Mouse (Mus musculus) layer of hippocampus, adult 9-10 months (tissue): Measurements from ENCODE around the gene Serp2.
"Not testable (repeated sequence)": the region's sequence is repeated elsewhere in the genome, so short reads cannot be mapped to it uniquely, and the experiment has no call there.

Experiments
- DNase-seq: peaks from one replicate; pipeline ENCODE4 v3.0.0; 2022; ENCODE audit warnings: low spot score

Gene Serp2

DNA sequence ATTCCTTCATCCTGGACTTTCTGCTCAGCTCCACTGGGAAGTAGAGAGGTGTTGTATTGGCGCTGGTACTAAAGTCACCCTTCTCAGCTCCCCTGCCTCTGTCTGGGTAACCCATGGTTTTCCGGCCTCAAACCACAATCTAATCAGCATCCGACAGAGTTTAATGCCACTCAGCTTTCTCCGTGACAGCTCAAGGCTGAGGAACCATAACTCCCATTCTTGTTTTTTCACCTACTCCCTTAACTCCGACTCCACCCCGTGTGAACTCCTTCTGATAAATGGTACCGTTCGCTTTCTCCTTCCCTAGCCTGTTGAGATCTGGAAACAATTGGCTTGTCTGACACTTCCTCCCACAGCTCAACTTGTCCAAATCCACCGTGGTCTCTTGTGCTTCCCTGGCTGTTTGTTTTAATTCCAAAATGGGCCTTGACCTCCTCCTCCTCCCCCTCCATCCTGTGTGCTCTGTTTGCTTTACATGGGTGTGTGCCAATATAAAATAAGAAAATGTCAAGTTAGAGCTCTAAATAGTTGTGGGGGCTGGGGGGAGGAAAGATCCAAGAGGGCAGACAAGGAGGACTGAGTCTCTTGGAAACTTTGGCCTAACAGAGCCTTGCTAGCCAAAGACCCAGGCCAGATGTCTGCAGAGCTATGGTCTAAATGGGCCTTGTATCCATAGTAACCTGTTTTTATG, 12.7 kb upstream of the Serp2 start:
- no peak for DNase-seq

GRCm38 (mm10) chr14:76568548-76568947, 11.9 kb upstream of the Serp2 start:
- no peak for DNase-seq

- no peak for DNase-seq
Observed at GRCm38 (mm10) chr14:76567280-76567679, 10.6 kb upstream of the Serp2 start.

DNA sequence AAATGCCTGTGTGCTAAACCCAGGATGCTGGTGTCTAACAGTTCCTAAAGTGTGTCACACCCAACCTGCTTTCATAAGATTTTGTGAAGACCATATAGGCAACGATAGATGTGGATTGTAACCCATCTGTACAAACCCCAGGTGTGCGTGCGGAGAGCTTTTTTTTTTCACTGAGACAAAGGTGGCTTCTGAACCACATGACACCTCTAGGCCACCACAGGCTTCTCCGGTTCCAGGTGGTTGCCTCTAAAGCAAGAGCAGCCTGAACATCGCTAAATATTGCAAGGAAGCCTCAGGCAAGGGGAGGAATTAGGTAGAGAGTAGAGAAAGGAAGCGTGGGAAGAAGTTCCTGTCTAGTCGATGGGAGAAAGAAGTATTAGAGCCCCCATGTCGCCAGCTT, 10.0 kb upstream of the Serp2 start:
- DNase-seq, result no peak

DNA sequence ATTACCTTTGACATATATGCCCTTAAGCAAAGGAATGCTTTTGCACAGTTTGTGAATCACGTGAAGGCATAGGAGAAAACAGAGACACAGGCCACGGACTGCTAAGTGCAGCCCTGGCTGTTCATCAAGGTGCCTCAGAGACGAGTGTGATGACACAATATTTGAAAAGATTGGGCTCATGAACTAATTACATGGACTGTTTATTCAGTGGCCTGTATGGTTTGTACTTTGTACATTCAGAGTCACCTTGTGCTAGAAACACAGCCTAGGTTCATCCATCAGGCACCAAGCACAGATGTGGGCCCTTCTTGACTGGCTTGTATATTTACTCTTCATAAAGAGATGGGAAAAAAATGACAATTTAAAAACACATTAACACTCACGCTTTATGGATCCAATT, 9.5 kb upstream of the Serp2 start:
- no peak for DNase-seq

GRCm38 (mm10) chr14:76559208-76559607, 2.5 kb upstream of the Serp2 start:
- DNase-seq, result no peak

DNA sequence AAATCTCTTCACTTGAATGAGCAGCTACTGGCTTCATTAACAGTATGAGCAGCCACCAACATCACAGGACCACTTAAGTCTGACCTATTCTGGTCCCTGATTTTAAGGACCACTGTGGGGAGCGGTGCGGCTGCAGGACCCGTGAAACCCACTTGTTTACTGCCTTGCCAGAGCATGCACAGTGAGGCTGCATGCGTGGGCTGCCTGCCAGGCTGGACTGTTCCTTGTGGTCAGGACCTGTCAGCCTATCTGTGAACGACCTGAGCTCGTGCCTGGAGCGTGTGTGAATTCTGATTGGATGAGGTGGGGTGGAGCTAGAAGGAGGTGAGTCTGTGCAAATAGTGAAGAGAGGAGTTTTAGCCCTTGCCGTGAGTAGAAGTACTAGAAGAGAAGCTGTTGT, 1.5 kb upstream of the Serp2 start:
- not testable (repeated sequence) for DNase-seq

- DNase-seq, result peak; percentile 20
Observed at GRCm38 (mm10) chr14:76556031-76556851, 448 bp downstream of the Serp2 start.

GRCm38 (mm10) chr14:76555263-76556030, 1.2 kb downstream of the Serp2 start:
- no peak for DNase-seq

DNA sequence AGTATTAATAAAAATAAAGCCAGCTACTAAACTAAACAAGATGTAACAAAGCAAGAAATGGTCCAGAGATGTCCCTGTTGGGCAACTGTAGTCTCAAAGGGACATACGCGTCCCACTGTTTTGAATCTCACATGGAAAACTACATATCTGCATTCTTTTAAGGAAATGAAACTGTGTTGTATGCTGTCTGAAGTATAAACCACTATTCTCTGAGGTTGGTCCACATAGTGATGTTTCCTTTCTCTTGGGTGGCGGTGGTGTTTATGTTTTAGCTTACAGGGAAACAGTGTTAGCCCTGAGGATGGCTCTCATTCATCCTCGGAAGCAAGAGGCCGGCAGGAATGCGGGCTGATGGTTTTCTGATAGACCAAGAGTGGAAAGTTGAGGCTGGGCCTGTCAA, 12.6 kb downstream of the Serp2 start:
- no peak for DNase-seq

GRCm38 (mm10) chr14:76541341-76541740, 15.3 kb downstream of the Serp2 start:
- no peak for DNase-seq

DNA sequence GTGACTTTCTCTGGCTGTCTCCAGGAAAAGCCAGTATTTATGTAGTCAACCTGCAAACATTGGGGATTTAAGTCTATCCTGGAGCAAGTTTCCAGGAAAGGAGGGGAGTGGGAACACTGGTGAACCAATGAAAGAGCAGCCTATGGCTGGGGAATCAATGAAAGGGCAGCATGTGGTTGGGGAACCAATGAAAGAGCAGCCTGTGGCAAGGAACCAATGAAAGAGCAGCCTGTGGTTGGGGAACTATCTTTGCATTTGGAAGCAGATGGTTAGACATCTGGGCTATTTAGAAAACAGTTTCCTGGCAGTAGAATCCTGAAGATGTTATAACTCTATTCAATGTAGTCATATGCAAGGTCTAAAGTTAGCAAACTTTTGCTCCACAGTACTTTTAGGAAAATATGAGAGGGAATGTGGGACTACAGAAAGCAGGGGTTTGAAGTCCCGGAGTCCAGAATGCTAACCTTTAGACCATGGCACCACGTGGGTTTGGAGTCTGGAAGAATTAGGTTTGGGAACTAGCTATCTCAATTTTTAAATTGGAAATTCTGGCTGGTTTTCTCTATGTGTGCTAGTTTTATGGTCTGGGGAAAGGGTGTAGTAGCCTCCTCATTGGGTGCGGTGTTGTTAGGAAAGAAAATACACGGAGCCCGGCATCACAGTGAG, 16.6 kb downstream of the Serp2 start:
- peak; percentile 36 for DNase-seq

- no peak for DNase-seq
Observed at GRCm38 (mm10) chr14:76536921-76537320, 19.8 kb downstream of the Serp2 start.

DNA sequence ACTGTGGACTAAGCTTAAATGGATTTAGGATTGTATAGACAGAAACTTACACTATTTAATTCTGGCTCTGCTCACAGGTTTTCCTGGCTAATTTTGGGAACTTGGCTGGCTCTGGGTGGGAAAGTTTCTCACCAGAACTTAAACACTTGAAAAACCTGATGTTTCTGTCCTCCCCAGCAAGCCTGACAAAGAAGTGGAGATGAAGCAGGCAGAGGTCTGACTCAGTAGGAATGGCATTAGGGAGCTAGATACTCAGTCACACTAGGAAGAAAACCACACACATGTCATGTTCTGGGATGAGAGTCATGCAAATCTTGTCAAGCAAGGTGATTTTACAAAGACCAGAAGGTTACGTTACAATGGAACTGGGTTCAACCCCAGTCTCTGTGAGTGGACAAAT, 21.6 kb downstream of the Serp2 start:
- no peak for DNase-seq

DNA sequence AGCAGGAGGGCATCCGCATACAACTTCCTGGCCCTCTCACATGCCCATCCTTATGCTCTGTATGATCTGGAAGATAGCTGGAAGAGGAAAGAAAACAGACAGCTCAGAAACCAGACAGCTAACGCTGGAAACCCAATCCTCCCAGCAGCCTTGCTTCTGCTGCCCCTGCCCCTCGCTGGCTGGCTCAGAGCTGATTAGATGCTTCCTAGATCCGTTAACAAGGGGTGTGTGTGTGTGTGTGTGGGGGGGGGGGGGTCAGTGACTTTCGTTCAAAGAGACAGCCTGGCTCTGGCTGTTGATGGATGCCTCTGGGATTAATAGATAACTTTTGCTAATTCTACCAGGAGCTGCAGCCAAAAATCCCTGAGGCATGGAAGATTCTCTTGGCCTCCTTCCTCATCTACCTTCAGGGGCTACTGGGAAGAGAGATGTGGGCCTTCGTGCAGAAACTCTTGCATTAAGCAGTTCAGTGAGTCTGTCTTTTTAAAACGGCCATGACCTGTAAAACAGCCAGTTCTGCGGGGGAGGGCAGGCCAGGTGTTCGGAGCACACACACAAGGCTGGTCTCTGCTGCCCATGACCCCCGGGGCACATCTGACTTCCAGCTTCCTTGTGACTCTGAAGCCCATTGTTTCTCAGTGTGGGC, 23.4 kb downstream of the Serp2 start:
- no peak for DNase-seq

GRCm38 (mm10) chr14:76532257-76533169, 24.2 kb downstream of the Serp2 start:
- DNase-seq, result no peak

DNA sequence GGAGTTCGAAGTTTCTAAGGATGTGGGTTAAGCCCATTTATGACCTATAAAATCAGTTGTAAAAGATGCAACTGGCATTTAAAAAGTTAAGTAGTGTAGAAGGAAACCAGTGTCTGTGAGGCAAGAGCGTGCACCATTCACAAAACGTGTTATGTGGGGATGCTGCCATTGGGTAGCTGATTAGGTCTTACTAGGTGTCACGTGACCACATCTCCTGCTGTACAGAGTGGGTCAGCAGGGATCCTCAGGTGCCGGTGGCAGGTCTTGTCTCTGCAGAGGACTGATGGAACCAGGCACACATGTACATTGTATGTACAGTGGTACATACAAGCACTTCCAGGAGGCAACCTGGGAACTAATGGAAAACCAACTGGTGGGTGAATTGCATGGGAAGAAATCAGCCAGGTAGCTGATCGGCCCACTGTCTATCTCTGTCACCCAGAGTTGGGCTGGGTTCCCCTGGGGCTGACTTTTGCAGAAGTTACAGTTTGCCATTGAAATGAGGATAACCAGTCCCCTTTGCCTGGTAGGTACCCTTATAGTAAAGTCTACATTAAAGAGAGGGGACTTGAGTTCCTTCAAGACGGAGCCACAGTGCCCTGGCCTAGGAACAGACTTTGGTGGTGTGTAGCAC, 25.5 kb downstream of the Serp2 start:
- DNase-seq, result no peak

DNA sequence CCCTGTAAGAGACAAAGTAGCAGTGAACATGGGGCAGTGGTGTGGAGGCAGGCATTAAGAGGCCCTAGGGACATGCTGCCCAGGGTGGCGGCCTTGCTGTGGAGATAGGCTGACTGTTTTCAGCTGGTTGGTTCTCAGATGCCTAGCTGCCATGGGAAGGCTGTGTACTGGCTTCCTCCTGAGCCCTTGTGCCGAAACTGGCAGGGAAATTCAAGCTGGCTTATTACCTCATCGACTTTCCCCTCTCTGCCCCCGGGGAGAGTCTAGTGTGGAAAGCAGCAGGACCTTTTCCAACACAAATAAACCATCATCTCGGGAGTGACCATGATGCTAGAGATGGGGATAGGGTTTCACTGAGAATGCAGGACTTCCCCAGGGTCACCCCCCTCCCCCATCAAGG, 28.0 kb downstream of the Serp2 start:
- DNase-seq, result no peak

GRCm38 (mm10) chr14:76527758-76528313, 28.9 kb downstream of the Serp2 start:
- no peak for DNase-seq
